Mouse (Mus musculus): ENCODE data around the gene Sox21. TPM values are rescaled to one million over a fixed set of nuclear protein-coding genes. Genes with fewer than 3 reads are reported as not detected.

Sox21 gene
- polyA plus RNA-seq, 1 experiment, result not detected

DNA sequence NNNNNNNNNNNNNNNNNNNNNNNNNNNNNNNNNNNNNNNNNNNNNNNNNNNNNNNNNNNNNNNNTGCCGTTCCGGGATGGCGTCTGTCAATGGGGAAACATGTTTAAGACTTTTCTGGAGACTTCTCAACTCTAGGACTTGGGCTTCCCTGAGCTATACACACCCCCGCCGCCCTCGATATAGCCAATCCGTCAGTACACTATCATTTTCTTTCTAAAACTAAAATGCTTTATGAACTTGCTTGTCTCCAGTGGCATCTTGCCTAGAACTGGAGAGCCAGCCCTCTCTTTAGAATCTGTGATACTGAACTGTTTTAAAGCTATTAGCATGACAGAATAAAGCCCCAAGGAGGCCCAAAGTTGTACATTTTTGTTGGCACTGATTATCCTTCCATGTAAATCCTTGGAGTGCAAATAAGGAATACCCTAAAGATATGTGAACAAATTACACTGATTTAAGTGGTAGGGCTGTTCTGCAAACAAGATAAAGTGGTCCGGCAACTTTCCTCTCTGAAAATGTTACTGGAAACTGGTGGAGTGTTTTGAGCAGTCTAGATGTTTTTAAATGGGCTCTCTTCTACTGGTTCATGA lies 4.4 kb downstream of the Sox21 start:
- H3K4me3 ChIP-seq (ENCODE audit: insufficient read depth, low read depth, low read length), result no peak overlapping the region

DNA sequence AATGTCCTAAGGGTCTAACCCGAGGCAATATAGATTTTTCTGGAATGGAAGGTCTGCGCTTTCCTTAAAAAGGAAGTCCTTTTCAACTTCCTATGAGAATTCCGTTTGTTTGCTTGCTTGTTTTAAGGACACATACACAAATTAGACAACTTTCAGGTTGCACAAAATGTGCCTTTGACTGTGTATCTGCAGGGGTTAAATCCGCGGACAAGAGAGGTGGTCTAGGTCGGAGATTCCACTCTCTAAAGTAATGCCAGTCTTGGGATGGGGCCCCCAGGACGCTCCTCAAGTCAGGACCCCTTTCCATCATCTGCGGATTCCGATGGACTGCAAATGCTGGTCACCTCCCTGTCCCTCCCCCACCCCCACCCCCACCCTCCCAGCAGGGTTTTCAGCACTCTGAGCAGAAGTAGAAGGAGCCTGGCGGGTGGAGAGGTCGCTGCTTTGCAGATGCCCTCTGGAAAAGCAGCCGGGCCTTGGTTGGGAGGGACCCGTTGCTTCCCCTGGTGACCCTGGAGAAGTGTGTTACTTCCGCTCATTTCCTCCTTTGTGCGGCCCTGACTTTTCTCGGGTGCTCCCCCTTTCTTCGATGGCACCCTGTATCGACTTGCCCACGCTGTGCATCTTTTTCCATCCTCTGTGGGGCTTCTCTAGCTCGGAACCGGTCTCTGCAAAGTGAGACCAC lies 10.2 kb downstream of the Sox21 start:
- Histone ChIP-seq H3K27ac (ENCODE audit: insufficient read depth, low read depth, low read length) (no peak overlapping the region), H3K4me3 (ENCODE audit: insufficient read depth, low read depth, low read length) (no peak overlapping the region), H3K4me1 (ENCODE audit: control insufficient read depth, insufficient read depth, low read length) (0 out of 2 replicates have a peak, but pooled peaks cover 4% of the 10 kb centered on the region)
- 26% methylated on average over 21 of the region's 21 CpGs for WGBS
- TF ChIP-seq POLR2A (IDR thresholded peaks at IDR 0.05; ENCODE audit: insufficient read depth, low read depth, low read length) (no peak), CTCF (IDR thresholded peaks at IDR 0.05; ENCODE audit: insufficient read depth, low read depth, low read length) (no peak)

More for the DNA sequence above, 4.4 kb downstream of the Sox21 start:
- 19% methylated on average over 8 of the region's 8 CpGs for WGBS
- peaks cover 28% of the 10 kb centered on the region for H3K4me1 ChIP-seq (ENCODE audit: control insufficient read depth, insufficient read depth, low read length)
- no peak overlapping the region for H3K27ac ChIP-seq (ENCODE audit: insufficient read depth, low read depth, low read length)
- TF ChIP-seq CTCF (IDR thresholded peaks at IDR 0.05; ENCODE audit: insufficient read depth, low read depth, low read length) (no peak), POLR2A (IDR thresholded peaks at IDR 0.05; ENCODE audit: insufficient read depth, low read depth, low read length) (no peak)

DNA sequence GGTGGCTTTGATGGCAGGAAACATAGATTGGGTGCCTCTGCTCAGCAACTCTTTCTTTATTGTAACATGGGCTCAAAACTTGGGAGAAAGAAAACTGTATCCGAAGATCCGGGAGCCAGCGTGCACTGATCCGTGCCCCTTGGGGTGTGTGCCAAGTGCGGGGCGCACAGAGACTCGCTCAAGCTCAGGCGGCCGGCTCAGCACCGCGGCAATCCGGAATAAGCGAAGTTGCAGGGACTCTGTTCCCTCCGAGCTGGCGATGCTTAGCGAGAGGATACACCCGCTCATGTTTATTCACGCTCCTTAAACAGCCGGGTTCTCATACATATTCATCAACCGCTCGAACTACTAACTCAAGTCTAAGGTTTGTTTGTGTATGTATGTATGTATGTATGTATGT lies 10.9 kb downstream of the Sox21 start:
- Histone ChIP-seq H3K4me1 (ENCODE audit: control insufficient read depth, insufficient read depth, low read length) (0 out of 2 replicates have a peak, but pooled peaks cover 4% of the 10 kb centered on the region), H3K27ac (ENCODE audit: insufficient read depth, low read depth, low read length) (no peak overlapping the region), H3K4me3 (ENCODE audit: insufficient read depth, low read depth, low read length) (no peak overlapping the region)
- 3% methylated on average over 21 of the region's 21 CpGs for WGBS
- TF ChIP-seq POLR2A (IDR thresholded peaks at IDR 0.05; ENCODE audit: insufficient read depth, low read depth, low read length) (no peak), CTCF (IDR thresholded peaks at IDR 0.05; ENCODE audit: insufficient read depth, low read depth, low read length) (no peak)

DNA sequence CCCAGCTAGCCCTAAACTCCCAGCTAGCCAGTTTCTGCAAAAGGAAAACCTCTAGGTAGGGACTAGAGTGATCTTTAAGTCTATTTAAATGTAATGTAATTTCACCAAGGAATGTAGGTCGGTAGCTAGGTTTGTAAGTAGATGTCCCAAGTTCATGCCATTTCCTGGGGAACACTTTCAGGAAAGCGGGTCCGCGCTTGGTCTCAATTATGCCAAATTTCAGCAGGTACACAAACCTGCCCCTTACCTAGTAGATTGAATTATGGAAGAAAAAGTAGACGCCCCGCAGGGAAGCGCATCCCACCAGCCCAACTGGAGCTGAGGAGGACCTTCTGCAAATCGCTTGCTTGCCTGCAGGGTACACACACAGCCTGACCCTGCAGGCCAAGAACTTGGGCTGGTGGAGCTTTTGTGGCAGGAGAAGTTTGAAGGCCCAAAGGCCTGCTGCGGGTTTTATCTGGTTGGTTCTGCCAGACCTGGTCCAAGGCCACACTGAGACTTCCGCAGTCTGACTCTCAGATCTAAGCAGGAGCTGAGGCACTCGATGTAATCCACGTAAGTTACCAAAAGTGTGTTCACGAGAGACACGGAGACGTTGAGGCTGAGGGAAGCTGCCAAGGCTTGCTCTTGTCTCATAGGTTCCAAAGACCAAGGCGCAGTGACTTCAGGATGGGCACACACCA lies 11.6 kb downstream of the Sox21 start:
- H3K4me1 ChIP-seq (ENCODE audit: control insufficient read depth, insufficient read depth, low read length), result 0 out of 2 replicates have a peak, but pooled peaks cover 4% of the 10 kb centered on the region
- 73% methylated on average over 16 of the region's 16 CpGs for WGBS
- no peak overlapping the region for H3K4me3 ChIP-seq (ENCODE audit: insufficient read depth, low read depth, low read length)
- TF ChIP-seq CTCF (IDR thresholded peaks at IDR 0.05; ENCODE audit: insufficient read depth, low read depth, low read length), result 0 out of 2 replicates have a peak, but pooled peaks have one; percentile 3
- no peak for TF ChIP-seq POLR2A (IDR thresholded peaks at IDR 0.05; ENCODE audit: insufficient read depth, low read depth, low read length)
- no peak overlapping the region for H3K27ac ChIP-seq (ENCODE audit: insufficient read depth, low read depth, low read length)

DNA sequence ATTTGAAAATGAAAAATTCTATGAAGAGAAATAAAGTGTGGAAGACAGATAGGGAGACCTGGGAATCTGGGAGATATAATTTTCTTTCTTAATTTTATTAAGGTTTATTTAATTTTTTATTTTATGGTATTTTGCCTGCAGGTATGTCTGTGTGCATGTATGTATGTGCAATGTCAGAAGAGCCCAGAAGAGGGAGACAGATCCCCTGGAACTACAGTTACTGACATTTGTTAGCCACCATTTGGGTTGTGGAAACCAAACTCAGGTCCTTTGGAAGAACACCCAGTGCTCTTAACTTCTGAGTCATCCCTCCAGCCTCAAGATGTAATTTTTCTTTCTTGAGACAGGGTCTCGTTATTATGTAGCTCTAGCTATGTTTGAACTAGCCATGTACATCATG lies 15.9 kb downstream of the Sox21 start:
- TF ChIP-seq CTCF (IDR thresholded peaks at IDR 0.05; ENCODE audit: insufficient read depth, low read depth, low read length) (no peak), POLR2A (IDR thresholded peaks at IDR 0.05; ENCODE audit: insufficient read depth, low read depth, low read length) (no peak)
- WGBS, result 93% methylated on average over 1 of the region's 1 CpGs

DNA sequence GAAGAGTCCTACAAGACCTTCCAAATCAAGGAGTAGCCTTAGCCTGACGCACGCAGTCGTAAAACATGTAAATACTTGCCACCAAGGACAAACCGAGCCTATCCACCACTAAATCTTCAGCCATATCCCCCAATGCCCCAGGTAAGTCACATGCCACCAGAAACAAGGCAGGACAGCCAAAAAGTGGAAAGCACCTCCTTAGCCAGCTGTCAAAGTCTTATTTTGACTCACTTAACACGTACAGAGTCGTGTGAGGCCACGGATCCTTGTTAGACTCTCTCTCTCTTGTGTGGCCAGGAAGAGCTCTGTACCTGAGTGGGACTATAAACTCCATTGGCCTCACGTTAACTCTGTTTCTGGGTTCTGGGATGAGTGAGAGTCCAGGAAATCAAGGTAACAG lies 20.0 kb downstream of the Sox21 start:
- TF ChIP-seq POLR2A (IDR thresholded peaks at IDR 0.05; ENCODE audit: insufficient read depth, low read depth, low read length) (no peak), CTCF (IDR thresholded peaks at IDR 0.05; ENCODE audit: insufficient read depth, low read depth, low read length) (no peak)
- WGBS, result 95% methylated on average over 8 of the region's 8 CpGs
- H3K4me1 ChIP-seq (ENCODE audit: control insufficient read depth, insufficient read depth, low read length), result peaks cover 5% of the 10 kb centered on the region; the same call in 1 of the 2 replicates
- no peak overlapping the region for H3K27ac ChIP-seq (ENCODE audit: insufficient read depth, low read depth, low read length)
- no peak overlapping the region for H3K4me3 ChIP-seq (ENCODE audit: insufficient read depth, low read depth, low read length)

More for the DNA sequence above, 15.9 kb downstream of the Sox21 start:
- 0 out of 2 replicates have a peak, but pooled peaks cover 2% of the 10 kb centered on the region for H3K4me1 ChIP-seq (ENCODE audit: control insufficient read depth, insufficient read depth, low read length)
- H3K4me3 ChIP-seq (ENCODE audit: insufficient read depth, low read depth, low read length), result no peak overlapping the region
- no peak overlapping the region for H3K27ac ChIP-seq (ENCODE audit: insufficient read depth, low read depth, low read length)

DNA sequence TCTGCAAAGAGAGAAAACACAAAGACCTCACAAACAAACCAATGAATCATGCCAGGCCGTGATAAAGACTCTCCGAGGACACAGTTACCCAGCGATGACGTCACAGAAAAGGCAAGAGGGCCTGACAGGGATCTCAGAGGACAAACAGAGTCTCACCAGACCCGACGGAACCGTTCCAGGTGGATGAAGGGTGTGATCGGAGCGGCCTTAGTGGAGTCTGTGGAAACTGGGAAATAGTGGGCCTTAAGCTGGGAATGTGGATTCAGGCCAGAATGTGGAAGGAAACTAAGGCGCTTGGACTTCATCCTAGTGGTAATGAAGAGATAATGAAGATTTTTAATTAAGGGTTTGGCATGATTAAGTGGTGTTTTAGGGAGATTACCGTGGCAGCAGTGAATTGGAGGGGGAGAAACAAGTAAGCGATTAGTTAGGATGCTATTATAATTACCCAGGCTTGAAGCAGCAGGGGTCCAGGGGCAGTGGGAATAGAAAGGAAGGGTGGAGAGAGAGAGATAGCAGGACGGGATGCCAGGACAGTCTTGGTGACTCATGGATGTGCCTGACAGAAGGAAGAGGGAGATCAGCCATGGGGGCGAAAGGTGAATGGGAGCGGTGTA lies 24.5 kb downstream of the Sox21 start:
- WGBS, result 42% methylated on average over 15 of the region's 15 CpGs
- no peak overlapping the region for H3K4me3 ChIP-seq (ENCODE audit: insufficient read depth, low read depth, low read length)
- H3K27ac ChIP-seq (ENCODE audit: insufficient read depth, low read depth, low read length), result no peak overlapping the region
- peaks cover 5% of the 10 kb centered on the region; the same call in 1 of the 2 replicates for H3K4me1 ChIP-seq (ENCODE audit: control insufficient read depth, insufficient read depth, low read length)
- TF ChIP-seq POLR2A (IDR thresholded peaks at IDR 0.05; ENCODE audit: insufficient read depth, low read depth, low read length) (no peak), CTCF (IDR thresholded peaks at IDR 0.05; ENCODE audit: insufficient read depth, low read depth, low read length) (no peak)

DNA sequence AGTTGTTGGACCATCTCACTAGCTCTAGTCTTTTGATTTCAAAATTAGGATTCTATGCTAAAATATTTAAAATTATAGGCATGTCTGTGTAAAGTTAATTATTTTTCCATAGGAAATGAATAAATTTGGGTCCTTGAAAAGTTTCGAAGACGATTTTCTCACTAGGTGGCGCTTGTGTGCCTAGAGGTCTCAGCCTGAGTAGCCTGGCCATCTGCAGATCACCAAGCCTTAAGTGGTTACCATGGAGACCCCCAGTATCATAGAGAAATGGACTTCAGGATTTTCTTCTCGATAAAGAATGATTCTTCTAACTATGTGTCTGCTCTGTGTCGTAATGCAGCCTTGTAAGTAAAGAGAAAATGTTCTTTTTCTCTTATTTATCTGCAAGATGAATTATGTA lies 27.2 kb downstream of the Sox21 start:
- TF ChIP-seq CTCF (IDR thresholded peaks at IDR 0.05; ENCODE audit: insufficient read depth, low read depth, low read length) (no peak), POLR2A (IDR thresholded peaks at IDR 0.05; ENCODE audit: insufficient read depth, low read depth, low read length) (no peak)

More for the DNA sequence above, 27.2 kb downstream of the Sox21 start:
- WGBS, result 14% methylated on average over 5 of the region's 5 CpGs
- Histone ChIP-seq H3K4me3 (ENCODE audit: insufficient read depth, low read depth, low read length) (no peak overlapping the region), H3K27ac (ENCODE audit: insufficient read depth, low read depth, low read length) (no peak overlapping the region), H3K4me1 (ENCODE audit: control insufficient read depth, insufficient read depth, low read length) (peaks cover 5% of the 10 kb centered on the region; the same call in 1 of the 2 replicates)

Measured in olfactory bulb, adult 2 months (tissue).